Mouse (Mus musculus): ENCODE data around the gene Pcdh7. TPM values are rescaled to one million over a fixed set of nuclear protein-coding genes. Genes with fewer than 3 reads are reported as not detected.

Pcdh7 gene
- total RNA-seq, 2 experiments from 2014 or later: 110 to 115 TPM

DNA sequence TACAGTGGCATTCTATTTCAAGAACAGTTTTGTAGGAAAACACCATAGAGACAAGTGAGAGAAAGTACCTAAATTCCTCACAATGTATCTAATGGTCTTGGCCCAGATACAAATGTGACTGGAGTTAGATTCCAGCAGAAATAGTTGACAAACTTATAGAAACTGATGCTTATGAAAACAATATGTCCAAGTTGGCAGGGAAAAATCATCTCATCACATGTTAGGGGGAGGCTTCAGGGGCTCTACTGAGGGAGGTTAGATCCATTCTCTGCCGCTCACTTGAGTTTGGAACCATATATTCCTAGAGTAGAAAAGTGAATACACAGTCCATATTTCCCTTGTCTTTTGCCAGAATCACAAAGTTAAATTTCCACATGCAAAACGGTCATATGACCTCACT, 150.1 kb downstream of the Pcdh7 start:
- intact Hi-C loops (cut with DNase I): no loop called here
- no peak for DNase-seq (ENCODE audit: low spot score)

DNA sequence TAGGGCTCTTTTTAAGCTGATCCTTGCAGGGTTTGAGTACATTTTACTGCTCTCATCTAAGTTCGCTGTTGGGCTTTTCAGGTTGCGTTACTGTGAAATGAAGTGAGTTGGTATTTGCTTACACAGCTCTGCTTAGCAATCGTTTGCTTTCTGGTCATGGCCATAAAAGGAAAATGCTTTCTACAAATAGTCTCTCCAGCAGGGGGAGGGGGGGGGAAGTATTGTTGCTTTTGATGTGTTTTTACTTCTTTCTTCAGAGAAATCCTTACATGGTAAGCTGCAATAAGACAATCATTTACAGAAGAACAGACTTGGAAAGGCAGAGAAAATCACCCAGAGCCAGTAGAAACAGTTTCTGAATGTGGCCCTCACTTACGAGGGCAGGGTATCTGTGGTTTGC, 150.9 kb downstream of the Pcdh7 start:
- no peak for DNase-seq (ENCODE audit: low spot score)
- intact Hi-C loops (cut with DNase I): no loop called here

DNA sequence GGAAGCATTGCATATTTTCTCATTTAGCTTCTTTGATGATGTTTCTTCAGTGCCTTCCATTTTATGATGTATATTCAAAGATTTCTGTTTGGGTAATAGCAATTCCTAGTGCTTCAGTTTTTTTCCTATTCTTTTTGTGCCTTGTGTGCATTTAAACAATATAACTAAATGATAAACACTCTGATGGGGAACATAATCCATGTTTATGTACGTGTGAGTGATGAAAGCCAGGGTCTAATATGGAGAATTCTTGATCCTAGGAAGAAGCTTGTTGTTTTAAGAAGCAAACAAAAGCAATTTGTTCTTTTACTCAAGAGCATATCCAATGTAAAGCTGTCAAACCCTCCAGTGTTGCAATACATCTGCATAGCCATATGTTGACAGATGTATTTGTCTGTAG, 153.0 kb downstream of the Pcdh7 start:
- intact Hi-C loops (cut with DNase I): no loop called here
- no peak for DNase-seq (ENCODE audit: low spot score)

DNA sequence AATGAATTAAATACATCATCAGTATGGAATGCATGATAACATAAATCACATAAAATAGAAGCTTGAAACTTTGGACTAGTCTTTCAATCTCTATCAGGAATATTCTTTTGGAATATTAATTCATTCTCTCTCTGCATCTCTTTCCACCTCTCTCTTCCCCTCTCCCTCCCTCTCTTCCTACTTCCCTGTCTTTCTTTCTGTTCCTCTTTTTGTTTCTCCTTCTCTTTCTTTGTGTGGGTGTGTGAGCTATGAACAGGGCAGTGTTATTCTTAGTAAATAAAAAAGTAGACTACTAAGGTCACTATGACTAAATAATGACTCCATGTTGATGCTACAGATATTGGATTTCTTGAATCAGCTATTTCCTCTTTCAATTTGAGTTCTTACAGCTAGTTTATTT, 167.2 kb downstream of the Pcdh7 start:
- intact Hi-C loops (cut with DNase I): no loop called here
- no peak for DNase-seq (ENCODE audit: low spot score)

DNA sequence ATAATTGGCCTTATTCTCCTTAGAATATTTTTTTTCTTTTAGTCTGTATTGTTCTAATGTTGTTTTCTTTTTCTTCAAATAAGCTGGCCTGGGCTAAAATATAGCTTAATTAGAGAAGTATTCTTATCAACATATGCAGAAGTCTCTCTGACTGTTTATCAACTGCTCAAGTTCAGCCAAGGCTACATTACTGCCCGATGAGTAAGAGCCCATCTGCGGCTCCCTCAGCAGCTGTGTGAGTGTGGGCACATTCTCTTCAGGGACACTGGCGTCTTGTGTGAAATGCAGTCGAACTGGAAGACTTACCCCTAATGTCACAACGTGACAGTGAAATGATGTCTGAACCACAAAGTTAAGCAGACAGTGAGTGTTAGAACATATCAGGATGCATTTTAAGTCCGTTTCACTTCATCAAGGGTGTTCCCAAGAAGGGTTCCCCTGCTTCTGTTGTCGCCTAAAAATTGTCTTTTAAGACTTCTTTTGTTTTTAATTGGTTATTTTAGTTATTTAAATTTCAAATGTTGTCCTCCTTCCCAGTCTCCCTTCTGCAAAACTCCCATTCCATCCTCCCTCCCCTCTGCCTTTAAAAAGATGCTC, 181.3 kb downstream of the Pcdh7 start:
- intact Hi-C loops (cut with DNase I): loop anchor here (5.0 kb wide), 1 partner anchor 182 kb away; the partner anchor contains the start of gene Pcdh7
- DNase-seq (ENCODE audit: low spot score): no peak

DNA sequence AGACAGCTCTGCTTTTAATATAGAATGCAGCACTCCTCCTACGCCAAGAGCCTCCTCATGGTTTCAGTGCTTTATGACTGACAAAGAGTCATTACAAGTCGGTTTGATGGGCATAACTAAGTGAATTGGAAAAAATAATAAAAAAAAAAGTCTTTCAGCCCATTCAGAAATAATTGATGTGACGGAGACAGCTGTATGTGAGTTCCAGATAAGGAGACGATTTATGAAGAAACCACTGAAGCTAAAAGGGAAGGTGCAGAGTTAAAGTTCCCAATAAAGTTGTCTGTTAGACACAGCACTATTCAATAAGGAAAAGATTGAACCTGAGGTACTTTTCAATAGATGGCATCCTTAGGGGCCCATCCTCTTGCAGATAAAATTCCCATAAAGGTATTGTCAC, 189.5 kb downstream of the Pcdh7 start:
- no peak for DNase-seq (ENCODE audit: low spot score)
- intact Hi-C loops (cut with DNase I): loop anchor here (5.0 kb wide), 1 partner anchor 35 kb away; no protein-coding TSS in a partner anchor

DNA sequence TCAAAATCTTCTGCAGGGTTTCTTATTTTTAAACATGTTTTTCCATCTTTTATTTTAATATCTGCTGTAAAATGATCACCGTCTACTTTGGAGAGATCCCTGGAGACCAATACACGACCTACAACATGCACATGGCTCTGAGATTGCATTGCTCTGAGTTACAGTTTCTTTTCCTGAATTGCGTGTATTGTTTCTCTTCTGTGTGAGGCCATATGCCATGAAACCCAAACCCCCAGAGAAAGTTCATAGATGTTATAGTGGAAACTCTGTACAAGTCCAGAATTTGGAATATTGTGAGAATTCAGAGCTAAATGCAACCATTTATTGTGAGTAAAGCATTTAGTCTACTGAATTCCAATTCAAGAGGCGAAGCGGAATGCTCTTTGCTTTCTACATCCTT, 203.4 kb downstream of the Pcdh7 start:
- no peak for DNase-seq (ENCODE audit: low spot score)
- intact Hi-C loops (cut with DNase I): no loop called here

DNA sequence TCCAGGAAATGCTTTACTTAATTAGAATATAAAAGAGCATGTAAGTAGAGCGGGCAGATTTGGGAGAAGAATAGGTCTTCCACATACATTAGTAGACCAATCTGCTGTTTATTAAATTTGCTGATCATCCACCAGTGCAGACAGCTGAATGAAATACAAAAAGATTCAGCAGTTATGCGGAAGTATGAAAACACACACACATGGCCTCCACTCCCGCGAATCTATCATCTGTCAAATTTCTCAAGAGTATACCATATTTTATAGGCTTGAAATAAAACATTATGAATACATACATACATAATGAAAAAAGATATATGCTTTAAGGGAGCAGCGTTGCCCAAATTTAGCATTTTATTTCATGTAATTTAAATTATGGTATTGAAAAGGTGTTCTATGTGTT, 213.6 kb downstream of the Pcdh7 start:
- intact Hi-C loops (cut with DNase I): no loop called here
- DNase-seq (ENCODE audit: low spot score): no peak

DNA sequence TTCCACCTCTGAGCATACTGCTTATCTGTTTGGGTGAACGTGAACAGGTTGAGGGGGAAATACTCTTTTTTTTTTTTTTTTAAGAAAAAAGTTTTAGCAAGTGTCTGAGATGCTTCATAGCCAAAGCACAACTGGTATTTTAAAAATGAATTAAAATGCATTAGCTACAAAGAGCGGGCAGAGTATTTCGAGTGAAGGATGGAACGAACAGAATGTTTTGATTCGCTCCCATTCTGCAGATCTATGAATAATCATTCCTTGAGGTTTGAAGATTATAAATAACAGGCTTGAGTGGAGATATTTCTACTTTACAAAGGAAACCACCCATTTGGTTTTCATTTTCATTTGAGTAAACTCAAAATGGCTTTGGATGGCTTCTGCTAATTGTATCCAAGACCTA, 214.0 kb downstream of the Pcdh7 start:
- intact Hi-C loops (cut with DNase I): no loop called here

DNA sequence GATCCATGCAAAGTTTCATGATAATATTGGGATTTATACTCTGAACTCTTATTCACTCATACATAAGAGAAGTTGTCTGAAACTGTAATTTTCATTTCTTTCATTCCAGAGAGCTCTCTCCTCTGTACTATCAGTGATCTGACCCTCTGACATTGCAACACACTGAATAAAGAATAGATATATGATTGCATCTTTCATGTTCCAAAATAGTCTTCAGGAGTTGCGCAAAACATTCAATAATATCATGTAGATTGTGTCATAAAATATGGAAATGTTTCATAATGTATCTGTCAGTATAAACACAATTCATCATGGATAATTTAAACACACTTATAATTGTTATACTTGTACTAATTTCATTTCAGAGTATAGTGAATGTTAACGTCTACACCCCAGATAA, 216.9 kb downstream of the Pcdh7 start:
- DNase-seq (ENCODE audit: low spot score): no peak
- intact Hi-C loops (cut with DNase I): no loop called here

More for the DNA sequence above, 214.0 kb downstream of the Pcdh7 start:
- DNase-seq (ENCODE audit: low spot score): no peak

DNA sequence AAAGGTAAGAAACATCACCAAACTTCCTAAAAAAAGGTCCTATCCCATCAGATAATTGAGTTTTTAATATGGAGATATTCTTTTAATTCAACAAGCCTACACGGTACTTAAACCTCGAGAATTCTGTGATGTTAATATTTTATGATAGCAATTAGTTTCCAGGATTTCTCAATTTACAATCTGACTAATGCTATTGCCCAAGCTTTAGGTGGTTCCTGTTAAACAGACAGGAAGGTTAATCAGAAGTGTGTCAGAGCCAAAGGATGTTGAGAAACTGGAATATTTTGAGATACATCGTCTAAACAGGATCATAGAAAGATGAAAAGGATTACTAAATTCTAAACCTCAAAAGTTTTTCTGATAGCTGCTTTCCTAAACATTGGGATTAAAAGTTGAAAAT, 222.7 kb downstream of the Pcdh7 start:
- no peak for DNase-seq (ENCODE audit: low spot score)
- intact Hi-C loops (cut with DNase I): loop anchor here (5.0 kb wide), 1 partner anchor 33 kb away; no protein-coding TSS in a partner anchor

DNA sequence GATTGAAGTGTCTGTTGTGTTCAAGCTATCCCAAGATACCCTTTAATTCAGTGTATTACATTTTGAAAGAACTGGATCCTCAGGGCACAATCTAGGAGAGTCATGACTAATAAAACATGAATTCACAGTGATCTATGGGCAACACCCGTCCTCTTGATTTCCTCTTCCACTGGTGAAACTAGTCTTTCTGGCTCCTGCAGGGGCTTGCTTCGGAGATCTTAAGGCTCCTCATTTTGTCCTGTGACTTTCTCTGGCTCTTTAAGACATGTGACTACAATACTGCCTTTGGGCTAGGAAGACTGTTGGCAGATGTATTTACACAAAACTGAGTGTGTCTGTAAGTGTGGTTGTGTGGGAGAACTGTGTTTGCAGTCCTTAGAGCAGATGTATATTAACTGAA, 225.4 kb downstream of the Pcdh7 start:
- intact Hi-C loops (cut with DNase I): loop anchor here (5.0 kb wide), 1 partner anchor 36 kb away; no protein-coding TSS in a partner anchor
- no peak for DNase-seq (ENCODE audit: low spot score)

DNA sequence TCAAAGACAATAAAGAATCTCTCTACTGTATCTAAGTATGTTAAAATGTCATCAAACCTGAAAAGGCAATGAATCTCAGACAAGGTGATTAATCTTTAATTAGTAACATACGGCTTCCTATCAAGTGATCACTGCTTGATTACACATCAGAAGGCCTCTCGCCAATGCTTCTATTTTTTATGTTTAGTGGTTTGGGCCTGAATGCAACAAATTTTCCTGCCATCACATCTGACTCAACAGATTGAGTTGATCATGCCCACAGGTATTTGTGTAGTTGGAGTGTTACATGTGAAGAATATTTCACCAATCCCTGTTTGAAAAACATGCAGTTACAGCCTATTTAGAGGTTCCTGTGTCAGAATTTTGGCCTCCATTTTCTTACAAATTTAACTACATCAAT, 225.8 kb downstream of the Pcdh7 start:
- intact Hi-C loops (cut with DNase I): loop anchor here (5.0 kb wide), 1 partner anchor 36 kb away; no protein-coding TSS in a partner anchor
- DNase-seq (ENCODE audit: low spot score): no peak

DNA sequence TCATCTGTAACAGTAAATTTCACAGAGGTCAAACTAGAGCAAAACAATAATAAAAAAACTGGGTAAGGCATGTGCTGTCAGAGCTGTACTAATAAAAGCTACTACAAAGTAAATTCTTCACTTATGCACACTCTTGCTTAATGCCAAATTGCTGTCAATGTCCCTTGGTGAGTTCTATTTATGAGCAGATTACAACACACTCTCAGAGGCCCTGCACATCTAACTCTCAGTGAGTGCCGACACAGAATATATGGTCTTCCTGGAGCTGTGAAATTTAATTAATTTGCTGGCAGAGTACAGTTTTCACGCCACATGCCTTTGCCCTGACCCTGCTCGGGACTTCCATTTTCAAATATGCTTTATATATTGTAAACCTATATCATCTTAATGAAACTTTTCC, 227.7 kb downstream of the Pcdh7 start:
- intact Hi-C loops (cut with DNase I): loop anchor here (5.0 kb wide), 1 partner anchor 223 kb away; no protein-coding TSS in a partner anchor

DNA sequence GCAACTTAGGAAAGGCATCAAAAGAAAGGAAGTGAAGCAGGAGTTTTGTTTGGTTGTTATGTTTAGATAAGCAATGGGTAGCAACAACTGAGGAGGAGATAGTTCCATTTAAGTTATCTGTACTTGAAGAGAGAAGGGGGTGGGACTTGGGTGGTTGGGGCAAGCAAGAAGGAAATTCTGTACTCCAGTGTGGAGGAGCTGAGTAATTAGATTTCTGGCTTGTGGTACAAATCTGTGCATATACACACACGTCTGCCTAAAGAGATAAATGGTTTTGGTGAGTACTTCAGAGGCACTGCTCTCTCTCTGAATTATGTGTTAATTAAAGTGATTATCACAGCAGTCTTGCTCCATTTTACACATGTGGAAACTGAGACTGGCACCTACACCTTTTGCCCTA, 241.6 kb downstream of the Pcdh7 start:
- intact Hi-C loops (cut with DNase I): no loop called here

More for the DNA sequence above, 227.7 kb downstream of the Pcdh7 start:
- no peak for DNase-seq (ENCODE audit: low spot score)

DNA sequence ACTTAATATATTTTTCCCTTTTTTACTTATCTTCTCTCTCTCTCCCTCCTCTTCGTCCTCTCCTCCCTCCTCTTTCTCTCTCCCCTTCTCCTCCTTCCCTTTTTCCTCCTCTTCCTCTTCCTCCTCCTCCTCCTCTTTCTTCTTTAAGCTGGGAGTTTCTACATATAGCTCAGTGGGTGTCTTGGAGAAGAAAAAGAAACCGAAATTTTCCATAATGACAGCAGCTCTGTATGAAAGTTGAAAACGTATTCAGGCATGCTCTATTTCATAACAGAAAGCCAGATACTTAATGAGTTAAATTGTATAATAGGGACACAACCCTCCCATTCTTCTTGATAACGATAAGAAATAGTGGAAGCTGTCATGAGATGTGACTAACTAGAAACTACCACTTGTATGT, 246.0 kb downstream of the Pcdh7 start:
- intact Hi-C loops (cut with DNase I): no loop called here
- DNase-seq (ENCODE audit: low spot score): no peak

More for the DNA sequence above, 241.6 kb downstream of the Pcdh7 start:
- no peak for DNase-seq (ENCODE audit: low spot score)

DNA sequence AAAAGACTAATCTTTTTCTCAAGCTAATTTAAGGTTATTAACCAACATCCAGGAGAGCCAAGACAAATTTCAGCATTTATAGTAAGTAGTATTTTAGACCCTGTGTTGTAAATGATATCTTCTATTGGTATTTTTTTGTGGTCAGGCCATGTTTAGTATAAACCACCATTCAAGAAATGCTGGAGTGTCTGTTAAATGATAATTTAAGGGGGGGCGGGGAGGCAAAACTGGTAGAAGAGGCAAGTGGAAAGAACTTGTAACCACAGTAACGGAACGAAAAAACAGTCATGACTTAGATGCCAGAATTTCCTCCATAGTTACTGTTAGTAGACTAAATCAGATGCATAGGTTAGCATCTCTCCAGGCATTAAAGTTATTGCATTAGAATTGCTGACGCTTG, 246.4 kb downstream of the Pcdh7 start:
- intact Hi-C loops (cut with DNase I): no loop called here

DNA sequence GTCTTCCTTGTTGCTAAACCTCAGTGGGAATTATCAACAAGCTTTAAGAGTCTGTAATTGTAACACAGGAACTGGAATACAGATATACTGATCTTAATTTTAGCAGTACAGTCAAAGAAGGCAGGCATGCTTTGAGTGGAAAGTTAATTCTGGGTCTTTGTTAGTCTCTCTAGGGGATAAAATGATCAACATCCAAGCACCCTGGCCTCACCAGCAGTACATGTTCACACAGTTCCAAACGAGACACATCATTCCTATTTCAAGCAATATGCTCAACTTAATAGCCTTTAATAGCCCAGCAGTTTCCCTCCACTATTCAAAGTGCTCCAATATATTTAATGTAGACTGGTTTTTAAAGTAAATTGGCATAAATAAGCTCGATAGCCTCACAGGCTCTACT, 275.8 kb downstream of the Pcdh7 start:
- intact Hi-C loops (cut with DNase I): no loop called here
- DNase-seq (ENCODE audit: low spot score): no peak

More for the DNA sequence above, 246.4 kb downstream of the Pcdh7 start:
- DNase-seq (ENCODE audit: low spot score): no peak

DNA sequence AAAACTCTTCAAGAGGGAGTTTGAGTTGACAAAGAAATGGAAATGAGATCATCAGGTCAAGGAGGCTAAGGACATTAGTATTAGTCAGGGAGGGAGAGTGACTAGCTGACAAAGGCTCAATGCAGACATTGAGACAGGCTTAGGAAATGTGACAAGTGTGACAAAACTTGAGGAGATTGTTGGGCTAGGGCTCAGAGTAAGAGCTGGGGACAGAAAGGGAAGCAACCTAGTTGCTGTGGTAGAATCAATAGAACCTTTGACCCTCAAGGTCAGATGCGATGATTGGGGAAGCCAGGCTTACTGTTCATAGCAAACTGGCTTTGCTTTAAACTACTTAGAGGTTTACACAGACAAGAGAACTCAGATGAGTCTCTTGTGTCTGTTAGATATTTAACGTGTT, 303.6 kb downstream of the Pcdh7 start:
- DNase-seq (ENCODE audit: low spot score): no peak
- intact Hi-C loops (cut with DNase I): no loop called here

DNA sequence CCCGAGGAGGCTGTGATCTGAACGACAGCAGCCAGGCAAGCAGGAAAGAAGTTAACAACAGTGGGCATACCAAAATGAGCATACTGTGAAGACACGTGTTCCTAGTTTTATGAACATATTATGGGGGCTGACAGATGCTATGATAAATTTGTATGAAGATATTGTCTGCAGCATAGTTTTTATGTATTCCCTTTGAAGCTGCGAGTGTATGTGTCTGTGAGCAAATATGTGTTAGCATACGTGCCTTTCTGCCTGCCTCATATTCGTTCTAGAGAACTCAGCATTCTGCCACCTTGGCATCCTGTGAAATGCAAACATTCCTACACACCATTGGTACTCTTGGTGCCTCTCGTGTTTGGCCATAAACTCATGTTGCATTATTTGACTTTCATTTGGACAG, 307.4 kb downstream of the Pcdh7 start:
- DNase-seq (ENCODE audit: low spot score): no peak
- intact Hi-C loops (cut with DNase I): no loop called here

DNA sequence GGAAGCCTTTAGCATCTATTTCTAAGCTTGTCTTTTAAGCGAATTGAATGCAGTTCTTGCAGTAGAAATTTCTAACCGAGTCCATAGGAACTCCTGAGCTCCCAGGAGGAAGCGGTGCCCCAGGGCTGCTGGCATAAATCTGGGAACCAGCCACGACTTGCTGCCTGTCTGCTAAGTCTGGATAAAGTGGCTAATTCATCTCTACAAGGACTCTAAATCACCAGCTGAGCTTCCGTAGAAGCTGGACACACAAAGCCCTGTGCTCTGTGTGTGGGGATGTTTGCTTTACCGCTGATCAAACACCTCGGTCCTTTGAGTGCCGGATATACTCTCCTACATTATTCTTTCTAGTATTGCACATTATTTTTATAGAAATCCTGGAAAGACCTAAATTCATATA, 308.0 kb downstream of the Pcdh7 start:
- no peak for DNase-seq (ENCODE audit: low spot score)
- intact Hi-C loops (cut with DNase I): no loop called here

DNA sequence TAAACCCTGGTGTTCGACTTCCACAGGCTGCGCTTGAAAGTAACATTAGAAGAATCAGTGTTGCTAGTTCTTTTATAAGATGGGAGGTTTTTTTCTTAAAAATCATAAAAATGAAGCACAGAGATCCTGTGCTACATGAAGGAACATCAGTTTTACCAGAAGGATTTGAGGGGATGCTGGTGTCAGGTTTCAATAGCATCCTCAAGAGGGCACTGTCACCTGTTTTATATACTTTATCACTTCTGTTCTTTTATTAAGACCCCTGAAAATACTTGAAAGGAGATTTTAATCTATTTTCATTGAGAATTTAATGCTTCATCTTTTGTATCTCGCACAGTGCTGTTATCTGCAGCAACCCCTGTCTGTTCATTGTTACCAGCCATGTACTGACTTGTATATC, 322.1 kb downstream of the Pcdh7 start:
- intact Hi-C loops (cut with DNase I): no loop called here

More for the DNA sequence above, 322.1 kb downstream of the Pcdh7 start:
- DNase-seq (ENCODE audit: low spot score): no peak

Measured in heart, postnatal 25 days (tissue).